Mouse (Mus musculus) c-Kit-positive CD71-negative TER-119-negative erythroid progenitor cells, embryonic 14.5 days (primary cell): ENCODE results near the gene Oxld1.

Experiments used
- DNase-seq: peaks from one replicate; pipeline ENCODE4 v3.0.0-alpha.2; 2013; ENCODE audit warnings: low read depth

Gene Oxld1

DNA sequence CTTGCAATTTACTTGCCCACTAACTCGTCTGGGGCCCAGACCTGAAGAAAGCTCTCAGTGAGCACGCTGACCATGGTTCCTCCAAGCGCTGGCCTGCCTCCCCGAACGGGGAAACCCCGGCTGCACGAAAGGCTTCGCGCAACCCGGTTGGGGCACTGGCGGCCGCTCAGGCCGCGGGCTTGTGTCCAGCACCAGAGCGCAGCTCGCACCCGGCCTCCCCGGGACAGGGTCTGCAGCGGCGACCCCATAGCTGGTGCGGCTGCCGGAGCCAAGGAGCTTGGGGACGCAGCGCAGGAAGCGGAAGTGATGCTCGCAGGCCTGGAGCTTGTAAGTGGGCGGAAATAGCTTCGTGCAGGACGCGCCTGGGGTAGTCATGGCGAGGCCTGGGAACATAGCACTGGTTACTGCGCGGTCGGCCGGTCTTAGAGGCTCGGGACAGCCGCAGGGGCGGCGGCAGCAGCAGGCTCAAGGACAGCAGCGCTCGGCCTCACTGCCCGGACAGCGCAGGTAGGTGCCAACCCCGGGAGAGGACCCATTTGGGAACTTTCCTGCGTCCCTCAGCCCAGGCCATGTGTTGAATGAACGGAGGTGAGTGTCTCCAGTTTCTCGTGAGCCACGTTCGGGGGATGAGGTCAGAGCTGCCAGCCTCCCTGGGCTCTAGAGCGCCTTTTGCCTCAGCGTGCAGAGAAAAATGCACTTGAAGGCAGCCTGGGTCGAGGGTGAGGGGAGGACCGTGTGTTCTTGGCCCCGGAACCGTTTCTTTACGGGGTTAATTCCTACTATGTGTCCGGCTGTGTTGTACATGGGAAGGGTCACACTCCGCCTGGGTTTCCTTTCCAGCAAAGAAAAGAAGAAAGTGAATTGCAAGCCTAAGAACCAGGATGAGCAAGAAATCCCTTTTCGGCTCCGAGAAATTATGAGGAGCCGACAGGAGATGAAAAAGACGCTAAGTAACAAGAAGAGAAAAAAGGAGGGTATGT lies at the start of gene Oxld1, which contains the start of gene Ccdc137:
Gene Oxld1 (minus strand): TSS at position 297 of the 980 bp plus-strand sequence.
Gene Ccdc137 (plus strand): TSS at position 344 of the 980 bp plus-strand sequence.
- DNase-seq: peak; percentile 71

DNA sequence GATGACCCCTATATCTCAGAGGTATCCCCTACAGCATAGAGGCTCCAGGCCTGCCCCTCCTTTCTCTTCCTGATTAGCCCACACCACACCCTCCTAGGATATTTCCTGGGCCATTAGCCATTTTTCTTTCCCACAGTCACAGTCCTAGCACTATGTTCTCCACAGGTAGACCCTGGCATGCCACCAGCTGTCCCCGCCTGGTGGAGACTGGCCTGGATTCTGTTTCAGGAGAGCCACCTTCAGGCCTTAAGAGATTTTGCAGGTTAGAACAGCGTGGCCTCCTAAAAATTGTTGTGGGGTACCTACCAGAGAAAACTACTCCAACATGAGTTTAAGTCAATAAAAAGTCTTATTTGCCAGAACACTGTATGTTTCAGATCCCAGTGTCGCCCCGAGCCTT lies 49.0 kb upstream of the Oxld1 start:
- no peak for DNase-seq

GRCm38 (mm10) chr11:120505661-120506060 lies 47.8 kb upstream of the Oxld1 start:
- DNase-seq: no peak

- no peak for DNase-seq
These were observed 43.8 kb upstream of the Oxld1 start for GRCm38 (mm10) chr11:120501701-120502100.

DNA sequence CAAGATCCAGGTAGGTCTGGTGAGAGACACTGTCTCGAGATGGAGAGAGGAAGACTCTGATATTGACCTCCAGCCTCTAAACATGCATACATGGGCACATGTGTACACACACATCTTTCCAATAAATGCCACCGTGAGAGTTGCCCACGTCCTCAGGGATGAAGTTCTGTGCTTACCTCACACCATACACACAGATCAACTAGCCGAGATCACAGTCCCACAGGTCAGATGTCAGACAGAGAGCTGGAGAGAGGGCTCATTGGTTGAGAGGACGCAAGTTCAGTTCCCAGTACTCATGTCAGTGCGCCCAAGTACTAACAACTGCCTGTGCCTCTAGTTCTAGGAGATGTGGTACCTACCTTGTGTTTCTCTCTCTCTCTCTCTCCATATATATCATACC lies 43.1 kb upstream of the Oxld1 start:
- DNase-seq: no peak

- no peak for DNase-seq
These were observed 42.5 kb upstream of the Oxld1 start for GRCm38 (mm10) chr11:120500357-120500756.

GRCm38 (mm10) chr11:120499894-120500293 lies 42.0 kb upstream of the Oxld1 start:
- no peak for DNase-seq

DNA sequence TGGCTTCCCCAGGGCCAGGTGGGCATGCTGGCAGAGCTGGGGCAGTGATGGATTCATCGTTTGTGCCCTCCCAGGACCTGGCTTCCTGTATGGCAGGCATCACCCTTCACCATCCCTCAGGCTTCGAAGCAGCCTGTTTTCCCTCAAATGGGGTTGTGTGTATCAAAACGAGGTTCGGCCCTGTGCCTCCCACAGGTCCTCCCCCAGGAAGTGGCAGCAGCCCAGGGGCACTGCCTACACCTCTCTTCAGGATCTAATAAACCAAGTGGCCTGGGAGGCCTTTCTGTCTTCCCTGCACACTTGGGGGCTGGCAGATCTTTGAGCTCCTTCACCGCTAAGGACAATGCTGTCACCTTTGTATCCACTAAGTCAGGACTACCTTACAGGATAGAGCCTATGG lies 41.0 kb upstream of the Oxld1 start:
- DNase-seq: no peak

- no peak for DNase-seq
These were observed 40.4 kb upstream of the Oxld1 start for GRCm38 (mm10) chr11:120498226-120498625.

GRCm38 (mm10) chr11:120497436-120497835 lies 39.6 kb upstream of the Oxld1 start:
- DNase-seq: no peak

- DNase-seq: no peak
These were observed 36.0 kb upstream of the Oxld1 start for GRCm38 (mm10) chr11:120493911-120494310.

DNA sequence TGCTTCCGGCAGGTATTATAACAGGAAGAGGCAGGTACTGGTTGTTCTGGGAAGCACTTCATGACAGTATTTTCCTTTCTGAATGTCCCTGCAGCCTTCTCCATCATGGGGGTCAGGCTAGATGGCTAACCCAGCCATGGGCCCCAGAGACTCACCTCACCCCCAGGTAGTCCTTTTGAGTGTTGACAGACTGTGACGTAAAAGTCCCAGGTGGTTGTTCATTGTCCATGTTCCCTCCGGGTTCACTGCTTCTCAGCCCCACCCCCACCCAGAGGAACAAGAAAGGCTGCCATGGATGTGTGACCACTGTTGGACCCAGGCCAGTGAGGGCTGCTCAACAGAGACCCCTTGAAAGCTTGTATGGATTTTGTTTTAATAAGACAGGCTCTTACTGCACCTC lies 35.5 kb upstream of the Oxld1 start:
- DNase-seq: no peak

- DNase-seq: no peak
These were observed 35.0 kb upstream of the Oxld1 start for GRCm38 (mm10) chr11:120492878-120493203.

GRCm38 (mm10) chr11:120492024-120492877 lies 34.4 kb upstream of the Oxld1 start:
- no peak for DNase-seq

DNA sequence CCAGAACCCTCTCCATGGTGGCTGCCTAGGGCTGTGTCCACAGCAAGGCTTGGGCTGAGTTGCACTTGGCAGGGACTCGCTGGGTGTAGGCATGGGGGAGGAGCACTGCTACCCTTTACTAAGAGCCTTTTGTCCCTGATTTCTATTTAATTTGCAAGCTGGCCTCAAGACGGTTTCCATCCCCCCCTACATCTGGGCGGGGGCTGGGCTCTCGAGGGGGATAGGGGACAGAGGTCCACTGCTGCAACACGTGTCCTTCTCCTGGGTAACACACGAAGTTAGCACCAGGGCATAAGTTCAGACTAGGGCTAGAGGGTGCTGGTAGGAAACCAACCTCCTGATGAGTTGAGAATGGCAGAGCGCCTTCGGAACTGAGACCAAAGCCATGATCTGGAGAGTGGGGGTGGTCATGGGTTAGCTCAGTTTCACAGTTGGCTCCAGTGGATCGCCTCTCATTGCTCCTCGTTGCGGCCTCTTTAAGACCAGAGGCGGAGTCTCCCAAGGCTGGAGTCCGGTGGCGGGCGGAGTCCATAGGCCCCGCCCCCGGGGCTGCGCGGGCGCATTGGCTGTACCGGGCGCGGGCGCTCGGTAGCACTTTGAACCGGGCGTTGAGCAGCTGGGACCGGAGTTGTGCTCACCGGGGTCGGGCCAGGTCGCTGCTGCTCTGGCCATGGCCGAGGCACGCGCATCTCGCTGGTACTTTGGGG lies 33.6 kb upstream of the Oxld1 start, which contains the start of gene Slc25a10:
Gene Slc25a10 (plus strand): TSS at position 524 of the 707 bp plus-strand sequence.
- peak; percentile 73 for DNase-seq

- no peak for DNase-seq
These were observed 32.6 kb upstream of the Oxld1 start for GRCm38 (mm10) chr11:120490291-120491046.

DNA sequence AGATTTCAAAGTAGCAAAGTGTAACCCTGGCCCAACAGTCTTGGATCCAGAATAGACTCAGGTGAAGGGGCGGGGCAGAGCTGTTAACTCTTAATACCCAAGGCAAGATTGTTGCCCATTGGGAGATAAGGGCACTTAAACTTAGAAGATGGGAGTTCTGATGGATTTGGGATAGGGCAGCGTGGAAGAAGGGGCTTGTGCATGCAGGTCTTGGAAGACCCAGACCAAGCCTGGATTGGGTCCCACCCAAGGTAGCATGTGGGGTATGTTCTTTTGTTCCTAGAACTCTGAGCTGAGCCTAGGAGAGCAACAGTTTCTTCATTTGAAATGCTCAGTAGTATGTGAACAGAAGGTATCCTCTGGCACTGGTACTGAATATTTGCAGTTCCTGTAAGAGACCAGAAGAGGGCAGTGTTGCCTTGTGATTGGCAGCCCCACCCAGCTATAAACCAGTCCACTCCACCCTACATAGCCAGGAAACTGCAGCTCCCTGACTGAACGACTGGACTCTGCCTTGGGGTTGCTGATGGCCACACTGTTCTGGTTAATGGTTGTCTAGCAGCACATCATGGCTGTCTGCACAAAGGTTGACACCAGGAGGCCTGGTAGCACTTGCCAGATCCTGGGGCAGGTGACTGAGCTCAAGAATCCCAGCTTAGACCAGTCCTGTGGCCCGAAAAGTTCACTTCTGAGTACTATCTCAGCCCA lies 31.3 kb upstream of the Oxld1 start:
- DNase-seq: peak; percentile 77

DNA sequence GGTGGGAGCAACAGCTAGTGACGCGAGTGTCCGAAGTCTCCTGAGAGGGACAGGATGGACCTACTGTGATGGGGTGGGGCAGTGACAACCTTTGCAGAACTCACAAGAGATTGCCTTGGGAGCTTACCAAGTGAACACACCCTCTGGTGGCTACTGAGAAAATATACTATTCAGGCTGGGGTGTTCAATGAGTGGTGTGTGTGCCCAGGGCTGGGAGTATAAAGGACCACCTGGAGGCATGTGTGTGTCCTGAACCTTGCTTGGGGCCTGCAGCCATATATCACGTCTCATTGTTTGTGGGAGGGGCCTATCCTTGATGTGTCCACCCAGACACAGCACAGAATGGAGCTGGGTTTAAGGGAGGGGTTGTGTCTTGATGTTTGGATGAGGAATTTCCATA lies 30.6 kb upstream of the Oxld1 start:
- DNase-seq: no peak

DNA sequence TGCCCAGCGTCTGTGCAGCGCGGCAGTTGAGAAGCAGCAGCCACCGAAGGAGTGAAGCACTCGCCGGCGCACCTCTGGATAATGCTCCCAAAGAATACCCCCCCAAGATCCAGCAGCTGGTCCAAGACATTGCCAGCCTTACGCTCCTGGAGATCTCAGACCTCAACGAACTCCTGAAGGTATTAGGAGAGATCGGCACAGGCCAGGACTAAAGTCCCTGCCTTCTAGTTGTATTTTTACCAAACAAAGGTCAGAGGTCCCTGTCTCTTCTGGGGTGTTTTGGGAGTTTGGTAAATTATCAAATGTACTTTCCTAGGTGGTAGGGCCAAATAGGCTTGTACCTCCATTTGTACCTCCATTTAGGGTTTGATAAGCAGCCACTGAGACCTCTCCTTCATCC lies 27.4 kb upstream of the Oxld1 start:
- DNase-seq: no peak

DNA sequence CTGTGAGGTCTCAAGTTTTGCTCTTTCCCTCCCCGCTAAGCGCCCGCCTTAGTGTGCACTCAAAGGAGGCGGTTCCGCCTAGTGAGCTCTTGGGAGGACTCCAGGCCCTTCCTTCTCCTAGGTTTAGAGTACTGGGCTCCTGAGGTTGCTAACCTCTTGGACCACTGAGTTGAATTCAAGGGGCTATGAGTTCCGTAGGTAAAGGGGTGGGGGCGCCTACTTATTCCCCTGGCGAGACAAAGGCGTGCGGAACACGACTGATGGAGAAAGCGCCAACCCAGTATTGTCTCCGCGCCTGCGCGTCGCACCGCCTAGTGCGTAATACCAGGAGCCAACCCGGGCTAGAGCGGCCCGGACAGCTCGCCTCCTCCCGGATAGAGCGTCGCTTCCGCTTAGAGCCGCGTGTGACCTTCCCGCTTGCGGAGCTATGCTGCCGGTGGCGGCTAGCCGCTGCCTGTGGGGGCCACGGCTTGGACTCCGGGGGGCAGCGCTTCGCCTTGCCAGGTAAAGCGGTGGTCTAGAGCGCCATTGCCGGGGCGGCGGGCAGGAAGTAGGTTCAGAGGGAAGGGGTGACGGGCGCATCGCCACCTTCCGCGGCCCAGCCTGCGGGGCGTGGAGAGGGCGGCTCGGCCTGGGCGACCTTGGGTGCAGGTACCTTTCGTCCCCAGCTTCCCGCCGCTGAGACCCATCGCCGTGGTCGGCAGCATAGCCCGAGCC lies 26.6 kb upstream of the Oxld1 start, which contains the start of gene Mrpl12:
Gene Mrpl12 (plus strand): TSS at position 349 of the 717 bp plus-strand sequence.
- DNase-seq: peak; percentile 91
